Mouse (Mus musculus) brown adipose tissue, adult 24 weeks (tissue): ENCODE data around the gene Mcemp1. TPM values are rescaled to one million over a fixed set of nuclear protein-coding genes. Genes with fewer than 3 reads are reported as not detected.

Experiments used
- polyA plus RNA-seq: library from polyadenylated mRNA; stranded (reverse); fragments of >200 nt; gene quantifications from 2 replicates; pipeline ENCODE4 v1.2.4, GENCODE M21; 2012; ENCODE audit not compliant: missing spikeins, insufficient read depth, insufficient read length

Gene Mcemp1
- polyA plus RNA-seq, 1 experiment = not detected

Other genes with a start within 250 kb of the Mcemp1 start
- gene Pex11g, start 198.1 kb upstream of the Mcemp1 start, polyA plus RNA-seq = 11.4 and 12.6 TPM in 2 replicates
- gene Tex45, start 194.9 kb upstream of the Mcemp1 start, polyA plus RNA-seq = not detected in 2 replicates
- 12.6 and 13.9 TPM in 2 replicates for gene Zfp358, start 172.6 kb upstream of the Mcemp1 start, polyA plus RNA-seq
- gene Mcoln1, start 165.3 kb upstream of the Mcemp1 start, polyA plus RNA-seq = 31.7 and 41.0 TPM in 2 replicates
- 11.3 and 12.3 TPM in 2 replicates for gene Pnpla6, start 150.4 kb upstream of the Mcemp1 start, polyA plus RNA-seq
- 3.7 and 6.5 TPM in 2 replicates for gene C330021F23Rik, start 97.8 kb upstream of the Mcemp1 start, polyA plus RNA-seq
- gene Camsap3, start 78.5 kb upstream of the Mcemp1 start, polyA plus RNA-seq = 11.3 and 14.4 TPM in 2 replicates
- gene Xab2, start 44.4 kb upstream of the Mcemp1 start, polyA plus RNA-seq = 11.9 and 12.2 TPM in 2 replicates
- gene Pet100, start 44.2 kb upstream of the Mcemp1 start, polyA plus RNA-seq = 387 and 399 TPM in 2 replicates
- gene Pcp2, start 40.2 kb upstream of the Mcemp1 start, polyA plus RNA-seq = not detected in 2 replicates
- 45.5 and 96.4 TPM in 2 replicates for gene Stxbp2, start 34.8 kb upstream of the Mcemp1 start, polyA plus RNA-seq
- 212 and 269 TPM in 2 replicates for gene Retn, start 10.0 kb upstream of the Mcemp1 start, polyA plus RNA-seq
- 210 and 321 TPM in 2 replicates for gene Fcor, start 6.6 kb downstream of the Mcemp1 start, polyA plus RNA-seq
- 13.6 and 22.3 TPM in 2 replicates for gene Trappc5, start 10.5 kb downstream of the Mcemp1 start, polyA plus RNA-seq
- 0.83 TPM in 1 of 2 replicates, not detected in the other for gene Fcer2a, start 28.4 kb downstream of the Mcemp1 start, polyA plus RNA-seq
- gene Clec4g, start 54.9 kb downstream of the Mcemp1 start, polyA plus RNA-seq = not detected in 2 replicates
- gene Cd209a, start 83.2 kb downstream of the Mcemp1 start, polyA plus RNA-seq = 6.4 and 10.3 TPM in 2 replicates
- gene Cd209e, start 188.6 kb downstream of the Mcemp1 start, polyA plus RNA-seq = not detected in 2 replicates
- gene Cd209d, start 212.8 kb downstream of the Mcemp1 start, polyA plus RNA-seq = 4.2 and 11.0 TPM in 2 replicates